In genomic region chr10:42338456-42338855, GRCm38 (mm10) we compare ENCODE assay signal across 22 mouse cellular contexts.
DNase-seq lines count a peak whose midpoint lies in the region; ATAC-seq lines count a peak whose summit lies in the region.
"Had no signal": no experiment of that assay in that cellular context is flagged by ENCODE, and none has a peak within 500 bp of the region (broad histone marks: within the 10 kb centered on the region; RNA-seq: fewer than 3 reads in every experiment).

No protein-coding gene starts in this region.

- peak; percentile 37 for DNase-seq in kidney, adult 11 months
- DNase-seq in midbrain, embryonic 11.5 days (ENCODE audit: low spot score, missing footprints), result peak; percentile 79
- peak; percentile 39 to 51 for DNase-seq in kidney, postnatal 25 days
- no peak for DNase-seq in gastrocnemius, adult 18-20 months (ENCODE audit: low spot score)
- DNase-seq in neural tube, embryonic 10.5 days (ENCODE audit: extremely low spot score, low spot score), result no peak
- DNase-seq in hindbrain, embryonic 14.5 days (ENCODE audit: low spot score), result no peak
- DNase-seq: adrenal gland, postnatal 36 days; cerebellum, adult 11 months; cerebellum, adult 9-11 months; heart, postnatal 4 days; layer of hippocampus, postnatal 36 days; thymus, adult 18-20 months; thymus, postnatal 4 days had no signal

- H3K36me3 ChIP-seq in kidney, embryonic 14.5 days (ENCODE audit: control insufficient read depth, insufficient read depth, low read length), result no peaks in the 10 kb centered on the region
- H3K36me3 ChIP-seq in midbrain, embryonic 11.5 days (ENCODE audit: control insufficient read depth, insufficient read depth, low read length), result no peaks in the 10 kb centered on the region
- H3K36me3 ChIP-seq in midbrain, embryonic 15.5 days (replicated peaks), result no peaks in the 10 kb centered on the region
- H3K36me3 ChIP-seq in hindbrain, embryonic 14.5 days (replicated peaks; ENCODE audit: control insufficient read depth, insufficient read depth), result no peaks in the 10 kb centered on the region
- H3K36me3 ChIP-seq: embryonic facial prominence, embryonic 10.5 days; neural tube, embryonic 15.5 days had no signal

- H3K27ac ChIP-seq in kidney, embryonic 14.5 days (ENCODE audit: low read depth, low read length), result no peak overlapping the region
- H3K27ac ChIP-seq in midbrain, embryonic 11.5 days (ENCODE audit: low read depth, low read length), result no peak overlapping the region
- H3K27ac ChIP-seq in midbrain, embryonic 15.5 days, result no peak overlapping the region
- H3K27ac ChIP-seq in hindbrain, embryonic 14.5 days, result no peak overlapping the region
- H3K27ac ChIP-seq: embryonic facial prominence, embryonic 10.5 days; heart, embryonic 15.5 days; macrophage; neural tube, embryonic 15.5 days had no signal

- H3K27me3 ChIP-seq in kidney, embryonic 14.5 days (ENCODE audit: control insufficient read depth, insufficient read depth, low read length), result no peaks in the 10 kb centered on the region
- H3K27me3 ChIP-seq in midbrain, embryonic 11.5 days (ENCODE audit: control insufficient read depth, insufficient read depth, low read length), result no peaks in the 10 kb centered on the region
- peaks cover 6% of the 10 kb centered on the region; the same call in 1 of the 2 replicates for H3K27me3 ChIP-seq in midbrain, embryonic 15.5 days (replicated peaks)
- H3K27me3 ChIP-seq in hindbrain, embryonic 14.5 days (ENCODE audit: control insufficient read depth, insufficient read depth, low read length), result no peaks in the 10 kb centered on the region
- H3K27me3 ChIP-seq: heart, embryonic 15.5 days; neural tube, embryonic 15.5 days; Patski had no signal

- no peak for ATAC-seq in kidney, embryonic 14.5 days (ENCODE audit: low FRiP score, low TSS enrichment)
- ATAC-seq in midbrain, embryonic 11.5 days (ENCODE audit: low FRiP score), result no peak; the same call in 1 of the 2 replicates
- ATAC-seq in midbrain, embryonic 15.5 days (replicated peaks), result no peak
- ATAC-seq in hindbrain, embryonic 14.5 days (ENCODE audit: low FRiP score), result no peak
- ATAC-seq: hindbrain, embryonic 16.5 days; intestine, embryonic 16.5 days; Patski had no signal

- no peak overlapping the region for H3K4me2 ChIP-seq in kidney, embryonic 14.5 days (replicated peaks; ENCODE audit: low read depth, low read length)
- no peak overlapping the region for H3K4me2 ChIP-seq in midbrain, embryonic 11.5 days
- no peak overlapping the region for H3K4me2 ChIP-seq in midbrain, embryonic 15.5 days
- no peak overlapping the region for H3K4me2 ChIP-seq in hindbrain, embryonic 14.5 days (replicated peaks)
- H3K4me2 ChIP-seq: heart, embryonic 15.5 days; neural tube, embryonic 15.5 days had no signal

- H3K4me3 ChIP-seq in kidney, embryonic 14.5 days (ENCODE audit: low read length), result no peak overlapping the region
- no peak overlapping the region for H3K4me3 ChIP-seq in midbrain, embryonic 11.5 days (ENCODE audit: low read depth, low read length)
- no peak overlapping the region for H3K4me3 ChIP-seq in midbrain, embryonic 15.5 days
- no peak overlapping the region for H3K4me3 ChIP-seq in hindbrain, embryonic 14.5 days (replicated peaks; ENCODE audit: low read length)
- H3K4me3 ChIP-seq: embryonic facial prominence, embryonic 10.5 days; heart, embryonic 15.5 days; neural tube, embryonic 15.5 days had no signal

- no peaks in the 10 kb centered on the region for H3K9me3 ChIP-seq in kidney, embryonic 14.5 days (ENCODE audit: control insufficient read depth, low read length)
- no peaks in the 10 kb centered on the region for H3K9me3 ChIP-seq in midbrain, embryonic 11.5 days (ENCODE audit: control insufficient read depth, low read length)
- no peaks in the 10 kb centered on the region for H3K9me3 ChIP-seq in midbrain, embryonic 15.5 days
- no peaks in the 10 kb centered on the region for H3K9me3 ChIP-seq in hindbrain, embryonic 14.5 days (ENCODE audit: control insufficient read depth, low read length)
- H3K9me3 ChIP-seq: embryonic facial prominence, embryonic 10.5 days; heart, embryonic 15.5 days; neural tube, embryonic 15.5 days had no signal

- H3K4me1 ChIP-seq in kidney, embryonic 14.5 days (ENCODE audit: control insufficient read depth, insufficient read depth, low read length), result no peaks in the 10 kb centered on the region
- H3K4me1 ChIP-seq in midbrain, embryonic 11.5 days (ENCODE audit: control insufficient read depth, insufficient read depth, low read length), result peaks cover 36% of the 10 kb centered on the region
- H3K4me1 ChIP-seq in midbrain, embryonic 15.5 days, result peaks cover 37% of the 10 kb centered on the region
- H3K4me1 ChIP-seq in hindbrain, embryonic 14.5 days (replicated peaks; ENCODE audit: control insufficient read depth, insufficient read depth, low read length), result peaks cover 25% of the 10 kb centered on the region

- WGBS in kidney, embryonic 14.5 days, result 64% methylated on average over 9 of the region's 9 CpGs
- WGBS in midbrain, embryonic 11.5 days, result 33% methylated on average over 9 of the region's 9 CpGs
- 32% methylated on average over 9 of the region's 9 CpGs for WGBS in midbrain, embryonic 15.5 days
- WGBS in hindbrain, embryonic 14.5 days, result 44% methylated on average over 9 of the region's 9 CpGs

- H3K9ac ChIP-seq in kidney, embryonic 14.5 days (ENCODE audit: low read depth, low read length), result no peak overlapping the region
- H3K9ac ChIP-seq in midbrain, embryonic 11.5 days (ENCODE audit: low read length), result no peak overlapping the region
- H3K9ac ChIP-seq in midbrain, embryonic 15.5 days, result no peak overlapping the region
- H3K9ac ChIP-seq in hindbrain, embryonic 14.5 days, result no peak overlapping the region
- H3K9ac ChIP-seq: heart, embryonic 15.5 days; neural tube, embryonic 15.5 days had no signal

Comparison
In these comparisons a context has a peak if more than half of its experiments do, and no peak if none do; other contexts are left out.
1. DNase-seq: peak in kidney, adult 11 months (single experiment), midbrain, embryonic 11.5 days (single experiment) and kidney, postnatal 25 days (2 of 2); none in gastrocnemius, adult 18-20 months (single experiment), neural tube, embryonic 10.5 days (single experiment) and hindbrain, embryonic 14.5 days (single experiment).